Mouse (Mus musculus): ENCODE results near the gene Rhbdl2. TPM values are rescaled to one million over a fixed set of nuclear protein-coding genes. Genes with fewer than 3 reads are reported as not detected.

The Rhbdl2 gene
- total RNA-seq, 1 experiment from 2014 or later: not detected

DNA sequence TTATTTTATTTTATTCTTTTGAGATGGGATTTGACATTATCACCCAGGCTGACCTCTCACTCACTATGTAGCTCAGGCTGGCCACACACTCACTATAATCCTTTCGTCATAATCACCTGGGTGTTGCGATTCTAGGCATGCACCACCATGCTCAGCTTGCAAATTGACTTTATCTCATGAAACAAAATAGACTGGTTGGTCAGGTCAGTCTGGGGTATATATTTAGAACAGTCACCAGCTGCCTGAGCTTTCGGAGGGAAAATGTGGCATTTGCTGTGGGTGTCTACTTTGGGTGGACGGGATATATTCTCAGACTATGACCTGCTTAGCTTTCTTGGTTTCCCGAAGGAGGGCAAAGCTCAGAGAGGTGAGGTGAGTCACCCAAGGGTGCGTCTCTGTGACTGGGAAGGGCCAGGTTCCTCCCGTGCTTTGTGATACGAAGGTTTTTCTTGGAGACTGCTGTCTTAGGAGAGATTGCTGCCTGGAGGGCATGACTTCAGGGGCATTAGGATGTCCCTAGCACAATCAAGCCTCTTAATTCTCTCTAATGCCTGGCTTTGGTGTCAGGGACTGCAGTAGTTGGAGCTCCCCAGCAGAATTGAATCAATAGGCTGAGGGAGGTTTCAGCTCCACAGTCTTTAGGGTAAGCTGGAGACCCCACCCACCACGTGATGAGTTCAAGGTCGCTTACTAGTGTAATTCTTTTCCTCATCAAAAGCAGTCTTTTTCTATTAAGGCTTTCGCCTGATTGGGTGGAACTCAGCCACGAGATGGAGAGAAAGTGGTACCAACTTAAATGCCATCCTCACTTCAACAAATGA, 23.0 kb downstream of the Rhbdl2 start:
- no peak for ATAC-seq (replicated peaks; ENCODE audit: low read depth, poor library complexity, severe bottlenecking)

GRCm38 (mm10) chr4:123812525-123812924, 24.9 kb downstream of the Rhbdl2 start:
- ATAC-seq (replicated peaks; ENCODE audit: low read depth, poor library complexity, severe bottlenecking): no peak

- no peak for ATAC-seq (replicated peaks; ENCODE audit: low read depth, poor library complexity, severe bottlenecking)
These were observed 26.4 kb downstream of the Rhbdl2 start for GRCm38 (mm10) chr4:123814030-123814501.

DNA sequence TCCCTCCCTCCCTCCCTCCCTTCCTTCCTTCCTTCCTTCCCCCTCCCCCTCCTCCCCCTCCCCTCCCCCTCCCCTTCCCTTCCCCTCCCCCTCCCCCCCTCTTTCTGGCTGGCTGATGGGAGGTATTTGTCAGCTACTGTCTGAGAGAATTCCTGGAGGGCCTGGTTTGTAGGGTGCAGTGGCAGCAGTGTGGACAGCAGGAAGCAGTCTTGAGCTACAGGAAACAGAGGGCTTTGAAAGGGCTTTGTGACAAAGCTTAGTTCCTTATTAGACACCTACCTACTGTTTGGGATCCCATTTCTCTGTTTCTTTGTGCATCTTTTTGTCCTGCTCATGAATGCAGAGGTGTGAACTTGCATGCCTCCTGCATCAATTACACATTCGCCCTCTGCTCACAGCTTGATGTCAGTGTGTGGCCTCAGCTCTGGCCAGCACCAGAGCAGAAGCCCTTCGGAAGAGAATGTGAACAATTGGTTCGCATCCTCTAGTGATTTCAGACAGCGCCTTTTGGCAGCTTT, 31.5 kb downstream of the Rhbdl2 start:
- no peak for ATAC-seq (replicated peaks; ENCODE audit: low read depth, poor library complexity, severe bottlenecking)

GRCm38 (mm10) chr4:123842126-123842525, 54.5 kb downstream of the Rhbdl2 start:
- no peak for ATAC-seq (replicated peaks; ENCODE audit: low read depth, poor library complexity, severe bottlenecking)

DNA sequence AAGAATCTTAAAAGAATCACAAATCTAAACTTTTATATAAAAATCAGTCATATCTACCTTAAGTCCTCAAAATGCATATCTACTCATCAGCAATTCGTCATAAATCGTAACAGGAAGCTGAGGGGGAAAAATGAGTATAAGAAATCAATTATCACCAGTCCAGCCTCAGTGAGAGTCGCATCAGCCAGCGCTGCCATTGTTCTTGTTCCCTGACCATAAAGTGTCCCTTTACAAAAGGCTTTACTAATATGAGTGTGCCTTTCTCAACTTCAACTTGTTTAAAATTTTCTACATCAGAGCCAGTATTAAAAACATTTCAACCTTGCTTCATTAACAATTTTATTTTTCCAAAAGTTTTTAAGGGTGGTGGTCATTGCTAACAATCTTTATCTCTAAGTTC, 69.2 kb downstream of the Rhbdl2 start:
- no peak for ATAC-seq (replicated peaks; ENCODE audit: low read depth, poor library complexity, severe bottlenecking)

DNA sequence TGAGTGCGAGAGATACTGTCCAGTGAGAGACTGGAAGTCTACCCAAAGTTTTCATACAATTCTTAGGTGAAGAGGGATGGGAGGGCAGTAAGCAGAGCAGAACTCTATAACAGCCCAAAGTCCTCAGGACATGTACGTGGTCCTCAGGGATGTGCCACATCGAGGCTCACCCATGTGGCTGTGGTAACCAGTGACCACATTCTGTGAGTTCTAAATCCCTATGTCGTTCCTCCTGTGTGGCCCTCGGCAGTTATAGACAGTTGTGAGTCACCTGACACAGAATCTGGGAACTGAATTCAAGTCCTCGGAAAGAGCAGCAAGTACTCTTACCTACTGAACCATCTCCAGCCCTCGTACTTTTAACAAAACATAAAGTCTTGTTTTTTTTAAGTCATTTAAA, 70.4 kb downstream of the Rhbdl2 start:
- no peak for ATAC-seq (replicated peaks; ENCODE audit: low read depth, poor library complexity, severe bottlenecking)

- no peak for ATAC-seq (replicated peaks; ENCODE audit: low read depth, poor library complexity, severe bottlenecking)
These were observed 71.7 kb downstream of the Rhbdl2 start, which contains the start of gene 4933427I04Rik for GRCm38 (mm10) chr4:123859379-123859778. TSS of gene 4933427I04Rik (plus strand) at chr4:123859679.

DNA sequence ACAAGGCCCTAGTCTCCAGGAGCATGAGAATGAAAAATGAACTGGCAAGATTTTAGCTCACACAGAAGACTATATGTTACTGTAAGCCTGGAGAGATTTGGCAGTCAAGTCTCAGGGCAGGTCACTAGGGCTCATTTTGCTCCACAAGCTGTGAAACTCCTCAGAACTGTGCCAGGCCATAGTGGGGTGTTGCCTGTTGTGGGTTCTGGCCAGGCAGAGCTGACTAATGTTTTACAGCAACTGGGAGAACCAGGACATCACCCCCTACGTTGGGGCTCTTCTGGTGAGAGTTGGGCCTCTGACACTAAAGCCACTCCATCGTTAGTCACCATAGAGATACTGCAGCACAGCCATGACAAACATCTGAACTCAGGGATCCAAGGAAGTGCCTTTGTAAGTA, 72.1 kb downstream of the Rhbdl2 start:
- ATAC-seq (replicated peaks; ENCODE audit: low read depth, poor library complexity, severe bottlenecking): no peak

- no peak for ATAC-seq (replicated peaks; ENCODE audit: low read depth, poor library complexity, severe bottlenecking)
These were observed 72.9 kb downstream of the Rhbdl2 start for GRCm38 (mm10) chr4:123860621-123861020.

Other genes with a start within 250 kb of the Rhbdl2 start
- gene Macf1, start 103.5 kb upstream of the Rhbdl2 start, total RNA-seq (2017): 225 and 245 TPM in 2 replicates
- gene Ndufs5, start 69.7 kb upstream of the Rhbdl2 start, total RNA-seq (2017): 103 and 129 TPM in 2 replicates
- gene Akirin1, start 37.5 kb upstream of the Rhbdl2 start, total RNA-seq (2017): 20.8 and 24.1 TPM in 2 replicates
- gene 4933427I04Rik, start 71.8 kb downstream of the Rhbdl2 start, total RNA-seq (2017): not detected in 2 replicates
- 24.9 and 32.3 TPM in 2 replicates for gene Mycbp, start 117.0 kb downstream of the Rhbdl2 start, total RNA-seq (2017)
- gene Rragc, start 129.6 kb downstream of the Rhbdl2 start, total RNA-seq (2017): 42.1 and 57.7 TPM in 2 replicates
- not detected in 2 replicates for gene 4930535I16Rik, start 130.1 kb downstream of the Rhbdl2 start, total RNA-seq (2017)

Data from common myeloid progenitor, adult 5-6 weeks (primary cell).